In the genomic region with DNA sequence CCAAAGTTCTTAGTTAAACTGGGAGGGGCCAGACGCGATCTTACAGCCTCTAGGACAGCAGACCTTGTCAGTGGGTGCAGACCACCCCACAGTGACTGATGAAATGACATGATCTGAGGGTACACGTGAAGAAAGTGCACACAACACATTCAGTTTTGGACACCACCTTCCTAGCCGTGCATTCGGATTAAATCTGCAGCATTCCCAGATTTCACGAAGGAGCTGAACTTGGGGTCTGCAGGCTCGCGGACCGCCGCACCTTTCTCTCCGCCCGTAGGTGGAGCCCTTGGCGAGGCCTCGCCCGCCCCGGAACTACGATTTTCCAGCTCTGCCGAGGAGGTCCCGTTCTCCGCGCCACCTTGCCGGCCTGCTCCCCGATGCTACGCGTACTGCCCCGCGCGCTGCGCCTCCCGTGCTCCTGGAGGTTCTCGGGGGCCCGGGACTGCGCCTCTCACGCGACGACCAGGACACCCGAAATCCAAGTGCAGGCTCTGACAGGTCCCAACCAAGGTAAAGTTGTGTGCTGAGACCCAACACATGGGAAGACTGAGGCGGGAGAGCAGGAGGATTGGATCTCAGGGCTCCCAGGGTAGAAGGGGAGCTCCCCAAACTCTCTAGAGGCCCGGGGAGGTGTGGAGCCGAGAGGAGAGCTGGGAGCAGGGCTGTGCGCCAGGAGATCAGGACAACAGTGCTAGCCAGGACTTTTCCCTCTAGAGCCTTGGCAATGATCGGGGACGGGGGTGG, we compare ENCODE assay signal across 8 mouse cellular contexts. TPM values are rescaled to one million over a fixed set of nuclear protein-coding genes. Genes with fewer than 3 reads are reported as not detected.
DNase-seq lines count a peak whose midpoint lies in the region; ATAC-seq lines count a peak whose summit lies in the region.

A gene (plus strand): TSS at position 286 of the 744 bp plus-strand sequence.

- 1% methylated on average over 43 of the region's 43 CpGs for WGBS in liver, embryonic 12.5 days (ENCODE audit: insufficient replicate concordance)
- 1% methylated on average over 43 of the region's 43 CpGs for WGBS in neural tube, embryonic 12.5 days

- H3K27ac ChIP-seq in liver, embryonic 12.5 days, result no peak within 1 kb of the TSS
- H3K27ac ChIP-seq in neural tube, embryonic 12.5 days, result no peak within 1 kb of the TSS

- peak within 1 kb of the TSS; percentile 83 for H3K4me2 ChIP-seq in liver, embryonic 12.5 days
- H3K4me2 ChIP-seq in neural tube, embryonic 12.5 days (replicated peaks), result peak within 1 kb of the TSS; percentile 95

- no peaks in the 10 kb centered on the region for H3K36me3 ChIP-seq in liver, embryonic 12.5 days
- H3K36me3 ChIP-seq in neural tube, embryonic 12.5 days, result no peaks in the 10 kb centered on the region

- ATAC-seq in liver, embryonic 12.5 days, result no peak
- no peak for ATAC-seq in neural tube, embryonic 12.5 days (ENCODE audit: low FRiP score, low read depth)

- peak within 1 kb of the TSS; percentile 56 for H3K9ac ChIP-seq in liver, embryonic 12.5 days
- H3K9ac ChIP-seq in neural tube, embryonic 12.5 days, result peak within 1 kb of the TSS; percentile 57

- H3K27me3 ChIP-seq in liver, embryonic 12.5 days (replicated peaks), result peaks cover 29% of the 10 kb centered on the region
- H3K27me3 ChIP-seq in neural tube, embryonic 12.5 days (replicated peaks), result peaks cover 7% of the 10 kb centered on the region; the same call in 1 of the 2 replicates

- peak; percentile 35 to 49 for DNase-seq in urinary bladder, adult 18-20 months (ENCODE audit: low spot score in 2 of 2)
- DNase-seq in urinary bladder, postnatal 10 days (ENCODE audit: low spot score), result no peak
- DNase-seq in embryo, embryonic 11 days, result peak; percentile 86
- peak; percentile 94 for DNase-seq in heart, adult 11 months
- DNase-seq in kidney, adult 11 months, result peak; percentile 49
- peak; percentile 70 for DNase-seq in thymus, postnatal 4 days

- H3K4me3 ChIP-seq in liver, embryonic 12.5 days, result peak within 1 kb of the TSS; percentile 59
- H3K4me3 ChIP-seq in neural tube, embryonic 12.5 days, result peak within 1 kb of the TSS; percentile 56

- H3K9me3 ChIP-seq in liver, embryonic 12.5 days (replicated peaks), result no peaks in the 10 kb centered on the region
- H3K9me3 ChIP-seq in neural tube, embryonic 12.5 days, result no peaks in the 10 kb centered on the region

- H3K4me1 ChIP-seq in liver, embryonic 12.5 days, result peaks cover 11% of the 10 kb centered on the region
- H3K4me1 ChIP-seq in neural tube, embryonic 12.5 days, result no peaks in the 10 kb centered on the region

RNA-seq across cellular contexts. Expression of the gene that starts here (rescaled TPM):
- 8.9 and 10.2 TPM in 2 replicates for polyA plus RNA-seq in liver, embryonic 12.5 days (2016; fragmentation: Nextera tagmentation; extraction: Ambion mirVana)
- polyA plus RNA-seq in neural tube, embryonic 12.5 days (2016; fragmentation: Nextera tagmentation; extraction: Ambion mirVana), result 10.7 and 12.3 TPM in 2 replicates
